Mouse (Mus musculus) olfactory bulb, adult 2 months (tissue): Measurements from ENCODE around the gene Vwa5b1. TPM values are rescaled to one million over a fixed set of nuclear protein-coding genes. Genes with fewer than 3 reads are reported as not detected.

ENCODE experiments used
- H3K27ac ChIP-seq: fragments of 200-500 bp; 2 replicates; pipeline ENCODE4 v1.5.1; 2012; ENCODE audit warnings: low read depth, low read length; ENCODE audit not compliant: insufficient read depth
- H3K4me1 ChIP-seq: fragments of 200-500 bp; 2 replicates; pipeline ENCODE4 v1.6.1; 2012; ENCODE audit warnings: low read length; ENCODE audit not compliant: control insufficient read depth, insufficient read depth
- H3K4me3 ChIP-seq: fragments of 200-500 bp; 2 replicates; pipeline ENCODE4 v1.5.1; 2012; ENCODE audit warnings: mild to moderate bottlenecking, low read depth, low read length, moderate library complexity; ENCODE audit not compliant: insufficient read depth
- CTCF ChIP-seq: fragments of 200-500 bp; IDR thresholded peaks from 2 replicates; pipeline ENCODE4 v1.5.1; 2012; ENCODE audit warnings: low read depth, mild to moderate bottlenecking, low read length, moderate library complexity; ENCODE audit not compliant: insufficient read depth
- POLR2A ChIP-seq: fragments of 200-500 bp; IDR thresholded peaks from 2 replicates; pipeline ENCODE4 v1.6.1; 2012; ENCODE audit warnings: mild to moderate bottlenecking, low read depth, low read length, moderate library complexity; ENCODE audit not compliant: insufficient read depth
- WGBS: fragments of 180-500 bp; shearing (Covaris S2); methylation state at CpG from one replicate; pipeline ENCODE4 v1.1.7; 2018; 5-methylcytosine and 5-hydroxymethylcytosine counted together
- polyA plus RNA-seq: library from polyadenylated mRNA; stranded (reverse); fragments of >200 nt; gene quantifications from 2 replicates; pipeline ENCODE4 v1.2.4, GENCODE M21; 2012; ENCODE audit warnings: low replicate concordance; ENCODE audit not compliant: missing spikeins, insufficient read depth, insufficient read length

Gene Vwa5b1
- polyA plus RNA-seq, 1 experiment, result not detected

GRCm38 (mm10) chr4:138597904-138598347 is 37.8 kb downstream of the Vwa5b1 start:
- no peak for TF ChIP-seq CTCF
- no peak for TF ChIP-seq POLR2A
- H3K4me1 ChIP-seq, result peaks cover 12% of the 10 kb centered on the region
- H3K27ac ChIP-seq, result no peak overlapping the region
- no peak overlapping the region for H3K4me3 ChIP-seq
- WGBS, result 25% methylated on average over 7 of the region's 7 CpGs

- Histone ChIP-seq H3K4me3 (no peak overlapping the region), H3K4me1 (peaks cover 12% of the 10 kb centered on the region), H3K27ac (no peak overlapping the region)
- no peak for TF ChIP-seq POLR2A
- no peak for TF ChIP-seq CTCF
- 54% methylated on average over 12 of the region's 12 CpGs for WGBS
Measured at GRCm38 (mm10) chr4:138596391-138597130, 39.1 kb downstream of the Vwa5b1 start.

GRCm38 (mm10) chr4:138584946-138585345 is 50.7 kb downstream of the Vwa5b1 start:
- Histone ChIP-seq H3K4me3 (no peak overlapping the region), H3K27ac (no peak overlapping the region), H3K4me1 (peaks cover 4% of the 10 kb centered on the region; the same call in 1 of the 2 replicates)
- TF ChIP-seq CTCF (no peak), POLR2A (no peak)

DNA sequence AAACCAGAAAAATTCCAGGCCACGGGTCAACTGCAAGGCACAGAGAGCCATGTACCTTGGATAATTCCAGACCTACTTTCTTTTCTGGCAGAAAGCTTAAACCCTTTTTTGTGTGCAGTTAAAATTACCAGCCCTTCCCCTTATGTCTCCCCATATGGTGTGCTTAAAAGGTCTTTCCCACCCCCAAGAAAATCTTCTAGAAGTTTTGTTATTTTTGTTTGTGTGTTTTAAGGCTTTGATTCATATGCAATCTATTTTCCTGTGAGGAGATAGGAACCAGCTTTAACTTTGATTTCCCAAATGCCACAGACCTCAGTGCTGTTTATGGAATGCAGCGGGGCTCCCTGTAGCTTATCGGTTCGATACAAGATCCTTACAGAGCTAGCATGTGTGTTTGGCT is 53.2 kb downstream of the Vwa5b1 start:
- TF ChIP-seq POLR2A (no peak), CTCF (no peak)
- WGBS, result 82% methylated on average over 4 of the region's 4 CpGs
- no peak overlapping the region for H3K4me3 ChIP-seq
- peaks cover 6% of the 10 kb centered on the region; the same call in 1 of the 2 replicates for H3K4me1 ChIP-seq
- H3K27ac ChIP-seq, result no peak overlapping the region

DNA sequence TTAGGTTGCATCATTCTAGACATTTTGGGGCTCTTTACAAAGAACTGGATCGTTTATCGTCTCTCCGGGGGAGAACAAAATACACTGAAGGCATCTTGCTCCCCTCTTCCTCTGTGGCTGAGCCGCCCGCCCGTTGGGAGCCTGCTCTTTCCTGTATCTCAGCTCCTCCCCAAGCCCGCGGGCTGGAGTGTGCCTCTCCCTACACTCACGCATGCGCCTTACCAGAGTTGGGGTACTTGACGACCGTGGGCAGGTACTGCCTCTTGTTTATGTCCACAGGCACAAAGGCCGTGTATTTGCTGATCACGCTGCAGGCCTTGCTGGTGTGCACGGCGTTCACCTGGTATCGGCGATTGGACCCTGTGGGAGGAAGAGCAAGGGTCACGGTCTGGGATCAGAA is 57.3 kb downstream of the Vwa5b1 start:
- H3K4me3 ChIP-seq, result no peak overlapping the region
- no peak for TF ChIP-seq POLR2A
- no peak for TF ChIP-seq CTCF
- H3K4me1 ChIP-seq, result peaks cover 11% of the 10 kb centered on the region; the same call in 1 of the 2 replicates
- H3K27ac ChIP-seq, result no peak overlapping the region
- 82% methylated on average over 19 of the region's 19 CpGs for WGBS

- no peak overlapping the region for H3K4me3 ChIP-seq
- H3K27ac ChIP-seq, result no peak overlapping the region
- peaks cover 11% of the 10 kb centered on the region; the same call in 1 of the 2 replicates for H3K4me1 ChIP-seq
- TF ChIP-seq CTCF (no peak), POLR2A (no peak)
- WGBS, result 88% methylated on average over 3 of the region's 4 CpGs
Measured at GRCm38 (mm10) chr4:138576661-138577060, 59.0 kb downstream of the Vwa5b1 start.

DNA sequence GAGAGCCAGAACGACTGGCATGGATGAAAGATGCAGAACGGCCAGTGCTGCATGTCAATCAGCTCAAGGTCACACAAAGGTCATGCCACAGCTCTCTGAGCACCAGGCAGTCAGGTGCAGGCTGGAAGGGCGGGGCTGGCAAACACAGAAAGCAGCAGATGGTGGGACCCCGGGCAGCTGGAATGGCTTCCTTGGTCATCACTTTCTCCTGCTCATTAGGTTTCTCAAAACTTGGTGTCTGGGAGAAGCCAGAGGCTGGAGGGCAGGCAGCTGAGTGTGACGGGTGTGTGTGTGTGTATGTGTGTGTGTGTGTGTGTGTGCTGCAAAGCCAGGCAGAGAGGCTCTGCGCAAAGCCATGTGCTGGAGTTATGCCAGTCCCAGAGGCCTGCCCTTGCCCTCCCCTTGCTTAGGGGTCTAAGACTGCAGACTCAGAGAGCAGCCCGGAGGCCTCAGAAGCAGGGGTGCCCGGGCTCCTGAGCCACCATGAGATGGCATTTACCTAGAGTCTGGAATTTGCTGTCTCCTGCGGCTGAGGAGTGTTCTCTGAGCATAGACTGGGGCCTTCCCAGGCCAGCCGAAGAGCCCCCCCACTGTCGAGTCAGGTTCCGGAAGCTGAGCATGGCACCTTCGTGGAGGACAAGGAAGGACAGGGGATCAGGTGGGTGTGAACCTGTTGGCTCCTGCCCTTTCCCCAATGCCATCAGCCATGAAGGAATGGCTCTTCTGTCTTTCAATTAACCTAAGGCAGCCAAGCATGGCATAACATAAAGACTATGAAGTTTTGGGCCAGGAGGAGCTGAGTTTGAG is 60.7 kb downstream of the Vwa5b1 start:
- TF ChIP-seq CTCF, result no peak
- TF ChIP-seq POLR2A, result no peak
- Histone ChIP-seq H3K4me1 (peaks cover 8% of the 10 kb centered on the region; the same call in 1 of the 2 replicates), H3K27ac (no peak overlapping the region), H3K4me3 (no peak overlapping the region)
- WGBS, result 75% methylated on average over 13 of the region's 13 CpGs

DNA sequence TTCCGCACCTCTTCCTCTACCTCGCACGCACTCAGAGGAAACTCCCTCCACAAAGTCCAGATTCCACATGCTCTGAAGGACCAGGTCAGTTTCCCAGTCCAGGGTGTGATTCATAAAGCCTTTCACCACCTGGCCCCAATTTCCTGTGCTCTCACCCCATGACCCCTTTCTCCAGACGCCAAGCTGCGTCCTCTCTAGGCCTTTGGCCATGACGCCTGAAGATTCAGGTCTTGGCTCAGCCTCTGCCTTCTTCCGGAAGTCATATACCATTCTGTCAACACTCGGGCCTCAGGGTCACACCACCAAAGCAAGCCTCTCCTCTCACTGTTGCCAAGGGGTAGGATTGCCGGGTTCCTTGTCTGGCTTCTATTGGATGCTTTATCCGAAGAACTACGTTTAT is 65.8 kb downstream of the Vwa5b1 start:
- Histone ChIP-seq H3K4me1 (peaks cover 4% of the 10 kb centered on the region; the same call in 1 of the 2 replicates), H3K4me3 (no peak overlapping the region), H3K27ac (no peak overlapping the region)
- TF ChIP-seq POLR2A (no peak), CTCF (no peak)
- 89% methylated on average over 11 of the region's 11 CpGs for WGBS

DNA sequence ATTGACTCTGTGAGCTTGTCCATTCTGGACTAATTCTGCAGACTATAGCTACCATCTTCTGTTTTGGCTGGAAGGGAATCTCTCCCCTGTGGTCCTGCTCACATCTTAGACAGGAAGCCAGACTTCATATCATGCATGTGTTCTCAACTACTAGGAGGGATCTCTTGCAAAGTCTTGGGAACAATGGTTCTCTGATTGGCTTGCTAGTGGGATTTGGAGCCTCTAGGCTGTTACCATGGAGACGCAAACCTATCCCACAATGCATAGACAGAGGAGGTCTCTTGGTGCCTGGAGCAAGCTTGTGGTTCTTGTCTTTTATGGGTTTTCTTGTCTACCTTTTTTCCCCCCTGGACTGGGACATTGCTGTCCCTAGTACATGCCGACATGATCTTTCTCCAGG is 67.4 kb downstream of the Vwa5b1 start:
- Histone ChIP-seq H3K4me1 (peaks cover 3% of the 10 kb centered on the region; the same call in 1 of the 2 replicates), H3K27ac (no peak overlapping the region), H3K4me3 (no peak overlapping the region)
- 75% methylated on average over 2 of the region's 2 CpGs for WGBS
- TF ChIP-seq POLR2A, result no peak
- no peak for TF ChIP-seq CTCF
